Mouse (Mus musculus): ENCODE data around the gene Adipor2. TPM values are rescaled to one million over a fixed set of nuclear protein-coding genes. Genes with fewer than 3 reads are reported as not detected.

The Adipor2 gene
- total RNA-seq, 2 experiments from 2014 or later: 71.4 to 86.5 TPM

- DNase-seq: no peak
Measured at GRCm38 (mm10) chr6:119421001-119421400, 3.5 kb upstream of the Adipor2 start.

GRCm38 (mm10) chr6:119420357-119420756, 2.9 kb upstream of the Adipor2 start:
- DNase-seq: no peak

GRCm38 (mm10) chr6:119419412-119419811, 1.9 kb upstream of the Adipor2 start:
- no peak for DNase-seq

GRCm38 (mm10) chr6:119418392-119419251, 1.1 kb upstream of the Adipor2 start:
- DNase-seq: peak; percentile 73 to 80

- DNase-seq: no peak
Measured at GRCm38 (mm10) chr6:119417821-119418220, 317 bp upstream of the Adipor2 start.

- DNase-seq: no peak
Measured at GRCm38 (mm10) chr6:119416643-119417042, 861 bp downstream of the Adipor2 start.

- DNase-seq: no peak
Measured at GRCm38 (mm10) chr6:119414262-119415043, 3.1 kb downstream of the Adipor2 start.

- DNase-seq: no peak
Measured at GRCm38 (mm10) chr6:119412588-119412987, 4.9 kb downstream of the Adipor2 start.

GRCm38 (mm10) chr6:119411511-119411910, 6.0 kb downstream of the Adipor2 start:
- DNase-seq: no peak

GRCm38 (mm10) chr6:119409766-119410165, 7.7 kb downstream of the Adipor2 start:
- peak in 1 of 2 experiments; percentile 27 for DNase-seq

- DNase-seq: no peak
Measured at GRCm38 (mm10) chr6:119408582-119408981, 8.9 kb downstream of the Adipor2 start.

GRCm38 (mm10) chr6:119407818-119408217, 9.7 kb downstream of the Adipor2 start:
- no peak for DNase-seq

GRCm38 (mm10) chr6:119406528-119406927, 11.0 kb downstream of the Adipor2 start:
- no peak for DNase-seq

GRCm38 (mm10) chr6:119405310-119405709, 12.2 kb downstream of the Adipor2 start:
- DNase-seq: no peak

GRCm38 (mm10) chr6:119404854-119405253, 12.7 kb downstream of the Adipor2 start:
- no peak for DNase-seq

- DNase-seq: no peak
Measured at GRCm38 (mm10) chr6:119402976-119403375, 14.5 kb downstream of the Adipor2 start.

GRCm38 (mm10) chr6:119401545-119402304, 15.8 kb downstream of the Adipor2 start:
- no peak for DNase-seq

GRCm38 (mm10) chr6:119400649-119401048, 16.9 kb downstream of the Adipor2 start:
- DNase-seq: no peak

GRCm38 (mm10) chr6:119399371-119399770, 18.1 kb downstream of the Adipor2 start:
- DNase-seq: no peak

- DNase-seq: peak; percentile 81 to 93
Measured at GRCm38 (mm10) chr6:119396309-119396634, 21.2 kb downstream of the Adipor2 start.

- DNase-seq: peak; percentile 28 to 45
Measured at GRCm38 (mm10) chr6:119395421-119396308, 21.8 kb downstream of the Adipor2 start.

Data from heart, adult 18-20 months (tissue).